Mouse (Mus musculus) bone marrow macrophage, adult 2 months (primary cell): ENCODE measurements around the gene Crk.

Experiments
- CTCF ChIP-seq: IDR thresholded peaks from 2 replicates; pipeline ENCODE4 v1.5.1; 2012; ENCODE audit warnings: low read depth, mild to moderate bottlenecking, low read length, moderate library complexity
- POLR2A ChIP-seq: IDR thresholded peaks from 2 replicates; pipeline ENCODE4 v1.6.1; 2012; ENCODE audit warnings: mild to moderate bottlenecking, low read depth, low read length, borderline replicate concordance

DNA sequence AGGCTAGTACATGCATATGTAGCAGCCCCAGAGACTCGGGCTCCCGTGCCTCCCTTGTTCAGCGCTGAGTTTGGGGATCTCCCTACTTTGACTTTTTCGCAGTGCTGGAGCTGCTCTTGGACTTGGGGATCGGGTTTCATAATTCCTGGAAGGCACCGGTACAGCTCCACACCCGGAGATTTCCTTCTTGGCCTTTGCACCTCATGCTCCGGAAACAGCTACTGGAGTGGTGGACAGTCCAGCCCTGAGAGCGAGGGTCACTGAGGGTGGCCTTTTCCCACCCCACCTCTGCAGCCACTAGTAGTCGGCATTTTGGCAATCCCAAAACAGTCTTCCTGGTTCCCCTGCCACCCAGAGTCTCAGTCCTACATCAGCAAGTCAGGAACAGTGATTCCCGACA is 43.7 kb upstream of the Crk start:
- no peak for TF ChIP-seq POLR2A
- TF ChIP-seq CTCF = no peak
